Mouse (Mus musculus) lung, adult 2 months (tissue): ENCODE results near the gene Arhgap15. TPM values are rescaled to one million over a fixed set of nuclear protein-coding genes. Genes with fewer than 3 reads are reported as not detected.

Experiments used
- DNase-seq: peaks from one replicate; pipeline ENCODE4 v3.0.0; 2022
- H3K4me1 ChIP-seq: fragments of 200-500 bp; 2 replicates; pipeline ENCODE4 v1.6.1; 2011; ENCODE audit warnings: low read length; ENCODE audit not compliant: control insufficient read depth, insufficient read depth
- H3K4me3 ChIP-seq: fragments of 200-500 bp; replicated peaks from 2 replicates; pipeline ENCODE3; 2011; ENCODE audit warnings: low read depth, mild to moderate bottlenecking, control low read depth, low read length; ENCODE audit errors: extremely low read depth
- CTCF ChIP-seq: fragments of 200-500 bp; IDR thresholded peaks from 2 replicates; pipeline ENCODE4 v1.5.1; 2011; ENCODE audit warnings: mild to moderate bottlenecking, low read length, control low read depth; ENCODE audit not compliant: insufficient read depth
- POLR2A ChIP-seq: fragments of 200-500 bp; IDR thresholded peaks from 2 replicates; pipeline ENCODE4 v1.6.1; 2011; ENCODE audit warnings: low read depth, mild to moderate bottlenecking, control low read depth, low read length, borderline replicate concordance; ENCODE audit errors: extremely low read depth
- WGBS: fragments of 180-500 bp; shearing (Covaris S2); methylation state at CpG from one replicate; pipeline ENCODE4 v1.1.7; 2018; 5-methylcytosine and 5-hydroxymethylcytosine counted together
- polyA plus RNA-seq: library from polyadenylated mRNA; depleted of rRNA; stranded (reverse); fragments of >200 nt; gene quantifications from 2 replicates; pipeline ENCODE4 v1.2.3, GENCODE M21; 2012

Gene Arhgap15
- polyA plus RNA-seq, 1 experiment = 1.8 TPM

DNA sequence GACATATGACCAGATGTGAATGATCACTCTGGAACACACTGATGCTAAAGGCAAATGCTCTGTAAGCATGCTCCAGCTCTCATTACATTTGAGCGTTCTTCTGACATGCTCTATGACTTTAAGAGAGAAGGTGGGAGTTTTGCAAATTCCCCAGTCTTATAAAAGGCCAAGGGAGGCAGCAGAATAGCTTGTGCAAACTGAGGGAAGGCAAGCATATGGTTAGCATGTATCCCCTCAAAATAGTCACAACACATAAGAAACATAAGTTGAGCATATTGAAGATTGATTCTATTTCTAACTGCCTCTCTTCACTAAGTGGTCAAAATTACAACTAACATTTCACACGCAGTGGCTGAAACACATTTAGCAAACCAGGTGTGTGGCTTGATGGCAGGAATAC, 631.6 kb downstream of the Arhgap15 start:
- TF ChIP-seq CTCF (no peak), POLR2A (no peak)
- DNase-seq = no peak
- WGBS = 80% methylated on average over 2 of the region's 2 CpGs
- Histone ChIP-seq H3K4me1 (no peaks in the 10 kb centered on the region), H3K4me3 (no peak overlapping the region)

DNA sequence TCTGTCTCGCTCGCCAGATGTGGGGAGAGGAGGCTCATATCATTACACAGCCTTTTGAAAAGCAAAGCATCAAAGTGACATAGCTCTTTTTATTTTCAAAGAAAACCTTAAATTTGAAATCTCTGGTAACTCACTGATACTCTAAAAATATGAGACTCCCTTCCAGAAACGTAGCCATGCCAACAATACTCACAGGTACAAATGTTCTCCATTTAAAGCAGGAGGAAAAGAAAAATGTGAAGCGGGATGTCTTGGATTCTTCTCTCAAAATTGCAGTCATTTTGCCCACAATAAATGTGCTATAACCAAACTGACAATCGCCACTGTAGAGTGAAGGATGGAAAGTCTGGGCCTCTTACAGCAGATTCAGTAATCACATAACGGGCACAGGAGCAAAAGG, 635.9 kb downstream of the Arhgap15 start:
- H3K4me1 ChIP-seq = no peaks in the 10 kb centered on the region
- WGBS = 91% methylated on average over 6 of the region's 6 CpGs
- no peak for TF ChIP-seq CTCF
- no peak for TF ChIP-seq POLR2A
- H3K4me3 ChIP-seq = no peak overlapping the region
- no peak for DNase-seq

DNA sequence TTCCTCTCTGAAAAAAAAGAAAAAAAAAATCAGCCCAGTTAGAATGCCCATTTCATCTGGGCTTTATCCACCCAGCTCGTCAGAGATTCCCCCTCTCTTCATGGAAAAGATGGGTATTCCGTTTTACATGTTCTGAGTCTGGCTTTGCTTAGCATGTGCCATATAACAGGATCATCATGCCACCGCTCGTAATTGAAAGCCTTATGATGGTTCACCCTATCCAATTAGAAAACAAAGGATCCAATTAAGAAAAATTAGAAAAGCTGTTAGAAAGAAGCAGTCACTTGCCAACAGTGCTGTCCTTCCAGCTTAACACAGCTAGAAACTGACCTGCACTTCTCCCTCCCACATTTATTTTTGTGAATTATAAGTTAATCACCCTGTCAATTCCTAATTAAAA, 640.9 kb downstream of the Arhgap15 start:
- WGBS = 87% methylated on average over 4 of the region's 4 CpGs
- TF ChIP-seq POLR2A (no peak), CTCF (no peak)
- Histone ChIP-seq H3K4me3 (no peak overlapping the region), H3K4me1 (no peaks in the 10 kb centered on the region)
- no peak for DNase-seq

DNA sequence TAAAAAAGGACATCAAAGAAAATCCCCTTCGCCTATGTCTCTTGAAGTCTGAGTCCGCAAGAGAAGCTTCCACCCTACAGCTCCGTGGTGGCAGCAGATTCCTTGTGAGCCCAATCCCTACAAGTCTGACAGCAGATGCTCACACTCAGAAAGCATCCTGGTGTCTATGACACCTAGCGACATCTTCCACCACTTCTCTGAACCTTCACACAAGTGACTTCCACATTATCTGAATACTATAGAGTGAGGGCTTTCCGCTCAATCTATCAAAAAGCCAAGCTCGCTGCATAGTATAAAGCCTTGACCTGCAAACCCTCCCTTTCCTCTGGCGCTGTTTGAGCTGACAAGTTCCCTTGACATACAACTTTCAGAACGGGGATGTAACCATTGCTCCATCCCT, 645.2 kb downstream of the Arhgap15 start:
- H3K4me1 ChIP-seq = no peaks in the 10 kb centered on the region
- TF ChIP-seq POLR2A (no peak), CTCF (no peak)
- WGBS = 69% methylated on average over 8 of the region's 8 CpGs
- H3K4me3 ChIP-seq = no peak overlapping the region
- no peak for DNase-seq

DNA sequence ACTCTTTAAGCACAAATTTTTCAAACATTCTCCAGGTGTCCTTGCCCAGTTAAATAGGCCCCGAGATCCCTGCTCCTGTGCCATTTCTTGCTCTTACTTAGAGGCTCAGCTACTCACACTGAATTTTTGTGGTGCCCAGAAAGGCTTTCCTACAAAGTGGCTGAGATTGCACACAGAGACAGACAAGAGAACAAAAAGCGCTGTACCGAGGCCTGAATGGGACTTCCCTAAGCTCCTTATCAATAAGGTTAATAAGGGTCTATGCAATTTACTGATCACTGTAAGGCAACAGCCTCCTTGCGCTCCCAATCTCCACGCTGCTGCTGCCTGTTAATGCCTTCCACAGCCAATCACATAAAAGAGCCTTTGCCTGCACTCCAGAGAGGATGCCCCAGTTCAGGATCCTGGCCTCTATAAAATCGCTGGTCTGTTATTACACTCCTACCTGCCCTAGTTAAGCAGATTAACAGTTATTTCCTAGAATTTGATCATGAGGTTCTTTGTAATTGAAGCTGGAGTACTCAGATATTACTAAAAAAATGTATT, 646.4 kb downstream of the Arhgap15 start:
- 67% methylated on average over 6 of the region's 6 CpGs for WGBS

DNA sequence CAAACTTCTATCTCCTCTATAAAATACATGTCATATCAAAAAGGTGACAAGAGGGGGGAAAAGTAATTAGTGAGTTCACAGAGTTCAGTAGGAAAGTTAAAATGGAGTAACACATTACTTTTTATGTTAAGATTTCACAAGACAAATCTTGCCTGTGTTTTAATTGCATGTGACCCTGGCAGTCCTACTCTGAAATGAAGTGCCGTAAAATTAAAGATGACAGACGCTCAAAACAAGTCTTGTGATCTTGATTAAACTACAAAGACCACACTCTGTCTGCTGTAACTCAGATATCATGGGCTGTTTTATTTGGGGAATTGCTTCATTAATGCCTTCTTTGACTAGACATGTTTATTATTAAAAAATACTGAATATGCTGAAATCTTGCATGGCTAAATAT, 647.0 kb downstream of the Arhgap15 start:
- TF ChIP-seq POLR2A (no peak), CTCF (no peak)
- H3K4me3 ChIP-seq = no peak overlapping the region
- DNase-seq = no peak
- 73% methylated on average over 2 of the region's 2 CpGs for WGBS
- H3K4me1 ChIP-seq = no peaks in the 10 kb centered on the region

More for the DNA sequence above, 646.4 kb downstream of the Arhgap15 start:
- TF ChIP-seq POLR2A (no peak), CTCF (no peak)
- no peak for DNase-seq
- H3K4me1 ChIP-seq = no peaks in the 10 kb centered on the region
- H3K4me3 ChIP-seq = no peak overlapping the region

DNA sequence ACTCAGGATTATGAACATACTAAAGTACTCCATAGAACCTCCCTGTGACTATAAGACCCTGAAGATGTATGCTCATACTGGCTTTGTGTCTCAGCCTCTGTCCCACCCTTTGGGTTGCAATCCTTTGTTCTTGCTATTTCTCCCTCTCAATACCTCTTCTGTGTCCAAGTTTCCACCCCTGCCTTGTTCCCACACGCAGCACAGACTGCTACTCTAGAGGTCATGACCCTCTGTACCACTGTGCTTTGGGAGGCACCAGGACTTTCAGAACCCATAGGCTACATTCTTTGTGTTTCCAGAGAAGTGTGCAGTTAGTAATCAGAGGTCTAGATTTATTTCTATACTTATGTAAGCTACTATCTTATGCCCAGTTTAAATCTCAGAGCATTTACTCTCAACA, 648.6 kb downstream of the Arhgap15 start:
- Histone ChIP-seq H3K4me3 (no peak overlapping the region), H3K4me1 (no peaks in the 10 kb centered on the region)
- DNase-seq = no peak
- TF ChIP-seq CTCF = no peak
- TF ChIP-seq POLR2A = no peak
- 38% methylated on average over 1 of the region's 1 CpGs for WGBS

DNA sequence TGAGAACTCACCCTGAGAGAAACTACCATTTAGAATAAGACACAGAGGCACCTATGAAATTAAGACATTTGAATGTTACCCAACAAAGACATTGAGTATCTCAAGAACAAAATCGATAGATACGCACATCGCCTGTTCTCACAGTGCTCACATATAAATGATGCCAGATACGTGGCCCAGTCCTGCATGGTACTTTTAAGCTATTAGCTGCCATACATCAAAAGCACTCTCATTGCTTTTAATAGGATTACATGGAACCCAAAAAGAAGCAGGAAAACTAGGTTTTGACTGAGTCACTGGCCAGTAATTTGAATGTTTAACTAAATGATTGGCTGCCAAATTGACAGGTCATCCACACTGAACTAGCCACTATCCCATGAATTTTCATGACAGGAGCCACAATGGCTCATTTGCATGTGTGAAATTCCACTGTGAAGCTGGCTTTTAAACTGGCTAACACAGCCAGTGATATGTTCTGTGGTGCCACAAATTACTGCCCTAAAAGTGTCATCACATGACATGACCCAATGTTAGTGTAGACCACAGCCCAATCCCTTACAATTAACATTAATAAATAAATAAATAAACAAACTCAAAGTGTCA, 649.2 kb downstream of the Arhgap15 start:
- 92% methylated on average over 4 of the region's 4 CpGs for WGBS
- H3K4me3 ChIP-seq = no peak overlapping the region
- TF ChIP-seq POLR2A (no peak), CTCF (no peak)
- no peak for DNase-seq
- no peaks in the 10 kb centered on the region for H3K4me1 ChIP-seq

DNA sequence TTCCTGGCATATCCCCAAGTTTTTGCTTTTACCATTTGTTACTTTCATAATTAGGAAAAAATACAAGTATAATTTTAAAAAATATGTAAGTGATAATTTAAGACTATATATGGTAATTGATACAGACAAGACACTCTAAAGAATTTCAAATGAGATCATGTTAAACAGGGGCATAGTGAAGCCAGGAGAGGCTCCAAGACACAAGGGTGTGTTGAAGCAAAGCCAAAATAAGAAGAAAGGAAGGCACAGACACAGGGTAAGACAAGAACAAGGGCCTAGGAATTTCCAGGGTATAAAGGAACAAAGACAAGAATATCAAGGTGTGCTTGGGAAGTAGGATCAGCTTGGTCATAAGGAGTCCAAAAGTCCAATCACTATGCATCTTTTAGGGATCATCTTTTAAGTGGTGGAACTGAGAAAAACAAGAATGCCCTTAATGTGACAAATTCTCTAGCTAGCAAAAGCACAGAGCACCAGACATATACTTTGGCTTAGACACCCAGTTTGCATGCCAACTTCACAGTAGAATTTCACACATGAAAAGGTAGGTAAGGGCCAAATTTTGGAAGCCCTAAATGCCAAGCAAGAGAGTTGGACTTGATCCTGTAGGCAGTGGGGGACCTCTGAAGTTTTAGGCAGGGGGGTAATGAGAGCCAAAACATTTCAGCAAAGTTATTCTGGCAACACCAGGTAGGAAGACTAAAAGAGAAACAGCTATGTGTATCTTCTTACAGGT, 650.7 kb downstream of the Arhgap15 start:
- DNase-seq = no peak
- Histone ChIP-seq H3K4me3 (no peak overlapping the region), H3K4me1 (no peaks in the 10 kb centered on the region)
- no peak for TF ChIP-seq CTCF
